ENCODE assay signal across 22 mouse cellular contexts in genomic region chr19:57428641-57429040, GRCm38 (mm10). TPM values are rescaled to one million over a fixed set of nuclear protein-coding genes. Genes with fewer than 3 reads are reported as not detected.
A peak's percentile ranks its signal among the peaks of the same experiment; 100 is the strongest.
DNase-seq lines count a peak whose midpoint lies in the region; ATAC-seq lines count a peak whose summit lies in the region.
"Had no signal": no experiment of that assay in that cellular context is flagged by ENCODE, and none has a peak within 500 bp of the region (broad histone marks: within the 10 kb centered on the region; RNA-seq: fewer than 3 reads in every experiment).

No protein-coding gene starts in this region.

- no peaks in the 10 kb centered on the region for H3K9me3 ChIP-seq in midbrain, embryonic 11.5 days (ENCODE audit: control insufficient read depth, low read length)
- no peaks in the 10 kb centered on the region for H3K9me3 ChIP-seq in midbrain, embryonic 14.5 days (ENCODE audit: control insufficient read depth, low read length)
- H3K9me3 ChIP-seq: G1E had no signal

- H3K4me1 ChIP-seq in midbrain, embryonic 11.5 days (ENCODE audit: control insufficient read depth, insufficient read depth, low read length) = no peaks in the 10 kb centered on the region
- no peaks in the 10 kb centered on the region for H3K4me1 ChIP-seq in midbrain, embryonic 14.5 days (ENCODE audit: control insufficient read depth, insufficient read depth, low read length)

- H3K36me3 ChIP-seq in midbrain, embryonic 11.5 days (ENCODE audit: control insufficient read depth, insufficient read depth, low read length) = no peaks in the 10 kb centered on the region
- H3K36me3 ChIP-seq in midbrain, embryonic 14.5 days (ENCODE audit: control insufficient read depth, insufficient read depth, low read length) = no peaks in the 10 kb centered on the region
- H3K36me3 ChIP-seq: G1E had no signal

- peak; percentile 49 to 65 for DNase-seq in cerebellum, postnatal 10 days
- DNase-seq in cerebellum, adult 9-11 months = no peak
- DNase-seq in cerebellum, postnatal 14 days = peak; percentile 47 to 52
- DNase-seq in cerebellum, adult 11 months = no peak
- peak; percentile 64 for DNase-seq in heart, adult 11 months
- no peak for DNase-seq in heart, postnatal 10 days
- DNase-seq in midbrain, embryonic 11.5 days (ENCODE audit: low spot score, missing footprints) = peak; percentile 44
- DNase-seq in midbrain, embryonic 14.5 days = no peak
- DNase-seq: adrenal gland, adult 2 months; adrenal gland, adult 8-10 months; adrenal gland, postnatal 10 days; adrenal gland, postnatal 14 days; adrenal gland, postnatal 25 days; adrenal gland, postnatal 36 days; B cell, adult 2 months; cerebellum, adult 11-12 months; cerebellum, adult 18-20 months had no signal

- H3K27ac ChIP-seq in midbrain, embryonic 11.5 days (ENCODE audit: low read depth, low read length) = no peak overlapping the region
- no peak overlapping the region for H3K27ac ChIP-seq in midbrain, embryonic 14.5 days (replicated peaks; ENCODE audit: low read depth, low read length)

- H3K4me2 ChIP-seq in midbrain, embryonic 11.5 days = no peak overlapping the region
- no peak overlapping the region for H3K4me2 ChIP-seq in midbrain, embryonic 14.5 days (ENCODE audit: low read length)

- ATAC-seq in midbrain, embryonic 11.5 days (ENCODE audit: low FRiP score) = no peak
- no peak for ATAC-seq in midbrain, embryonic 14.5 days (ENCODE audit: low FRiP score, low TSS enrichment)
- ATAC-seq: activated CD4-positive, CD25-positive, alpha-beta regulatory T cell, adult 4 months; CD4-positive, CD25-positive, alpha-beta regulatory T cell, adult 4 months; Patski had no signal

- 86% methylated on average over 3 of the region's 3 CpGs for WGBS in midbrain, embryonic 11.5 days
- 90% methylated on average over 3 of the region's 3 CpGs for WGBS in midbrain, embryonic 14.5 days

- intact Hi-C loops in heart, postnatal 10 days (cut with DNase I) = no loop called here

- H3K27me3 ChIP-seq in midbrain, embryonic 11.5 days (ENCODE audit: control insufficient read depth, insufficient read depth, low read length) = no peaks in the 10 kb centered on the region
- H3K27me3 ChIP-seq in midbrain, embryonic 14.5 days (ENCODE audit: control insufficient read depth, insufficient read depth, low read length) = no peaks in the 10 kb centered on the region
- H3K27me3 ChIP-seq: CH12.LX had no signal

- H3K9ac ChIP-seq in midbrain, embryonic 11.5 days (ENCODE audit: low read length) = no peak overlapping the region
- H3K9ac ChIP-seq in midbrain, embryonic 14.5 days (replicated peaks; ENCODE audit: low read length) = no peak overlapping the region

- no peak overlapping the region for H3K4me3 ChIP-seq in midbrain, embryonic 11.5 days (ENCODE audit: low read depth, low read length)
- no peak overlapping the region for H3K4me3 ChIP-seq in midbrain, embryonic 14.5 days (replicated peaks; ENCODE audit: low read depth, low read length)

RNA-seq across cellular contexts. Expression of gene Trub1, which starts 24.1 kb away (rescaled TPM):
- total RNA-seq in heart, postnatal 10 days (2021) = 1 to 10 TPM; 7.7 to 8.8 TPM
- 16.0 and 16.4 TPM in 2 replicates for polyA plus RNA-seq in midbrain, embryonic 11.5 days (2014; fragmentation: Nextera tagmentation; extraction: Ambion mirVana)
- polyA plus RNA-seq in midbrain, embryonic 14.5 days (2014; fragmentation: Nextera tagmentation; extraction: Ambion mirVana) = 13.1 and 15.6 TPM in 2 replicates

Comparison
In these comparisons a context has a peak if more than half of its experiments do, and no peak if none do; other contexts are left out.
1. DNase-seq: peak in cerebellum, postnatal 10 days (2 of 2), cerebellum, postnatal 14 days (2 of 2), heart, adult 11 months (single experiment) and midbrain, embryonic 11.5 days (single experiment); none in cerebellum, adult 9-11 months (single experiment), cerebellum, adult 11 months (single experiment), heart, postnatal 10 days (0 of 2) and midbrain, embryonic 14.5 days (single experiment).